Mouse (Mus musculus) kidney, adult 2 months (tissue): ENCODE data around the gene Swi5.

Experiments used
- CTCF ChIP-seq: fragments of 200-500 bp; conservative IDR thresholded peaks from 2 replicates; pipeline ENCODE4 v1.5.1; 2011; ENCODE audit warnings: low read depth, mild to moderate bottlenecking, control low read depth, low read length, moderate library complexity, mixed read lengths; ENCODE audit not compliant: insufficient read depth, insufficient read length
- POLR2A ChIP-seq: fragments of 200-500 bp; IDR thresholded peaks from one replicate; pipeline ENCODE4 v1.6.1; 2011; ENCODE audit warnings: low read depth, low read length, control low read depth

DNA sequence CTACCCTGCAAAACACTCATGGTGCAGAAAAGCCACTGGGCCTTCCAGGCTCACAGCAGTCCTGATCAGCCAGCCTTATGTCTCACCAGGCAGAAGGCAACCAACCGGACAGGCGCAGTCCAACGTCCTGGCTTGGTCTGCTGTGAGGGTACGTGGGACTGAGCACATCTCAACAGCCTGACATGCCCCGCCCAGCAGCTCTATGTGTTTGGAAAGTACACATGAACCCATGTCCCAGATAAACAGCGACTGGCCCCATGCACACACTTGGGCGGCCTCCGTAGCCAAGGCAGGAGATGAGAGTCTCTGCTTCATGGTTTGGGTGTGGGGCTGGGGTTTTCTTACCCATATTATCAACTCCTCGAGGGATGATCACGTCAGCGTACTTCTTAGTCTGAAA, 31.6 kb downstream of the Swi5 start:
- TF ChIP-seq POLR2A = no peak
- TF ChIP-seq CTCF = no peak
